Mouse (Mus musculus): ENCODE measurements around the gene Tmem131l. TPM values are rescaled to one million over a fixed set of nuclear protein-coding genes. Genes with fewer than 3 reads are reported as not detected.

Tmem131l gene
- polyA plus RNA-seq, 1 experiment from 2014 or later: 22.4 TPM

DNA sequence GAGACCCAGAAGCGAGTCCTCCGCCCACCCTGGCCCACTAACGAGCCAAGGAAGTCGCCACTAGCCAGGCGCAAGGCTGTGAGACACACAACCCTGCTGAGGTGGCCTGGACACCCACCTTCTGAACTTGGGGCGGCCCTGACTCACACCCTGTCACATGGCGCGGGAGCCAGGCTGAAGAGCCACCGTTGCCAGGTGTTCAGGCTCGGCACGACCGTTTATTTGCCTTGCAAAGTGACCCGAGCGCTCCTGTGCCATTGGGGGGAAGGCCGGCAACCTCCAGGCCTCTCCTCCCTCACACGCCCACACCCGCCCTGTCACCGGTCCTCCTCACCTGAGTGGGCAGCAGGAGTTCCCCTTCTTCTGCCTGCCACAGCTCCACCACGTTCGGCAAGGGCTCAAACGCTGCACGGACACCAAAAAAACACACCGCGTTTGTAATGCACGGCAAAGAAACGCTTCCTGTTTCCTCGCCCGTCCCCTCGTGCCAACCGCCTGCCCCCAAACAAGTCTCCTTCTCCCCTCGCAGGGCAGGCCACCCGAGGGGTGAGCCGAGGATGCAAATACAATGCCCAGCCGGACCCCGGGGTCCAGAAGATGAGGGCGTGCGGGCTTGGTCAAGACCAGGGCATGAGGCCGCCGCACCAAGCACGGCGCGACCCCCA, 862 bp downstream of the Tmem131l start:
- Histone ChIP-seq H3K4me1 (replicated peaks; ENCODE audit: insufficient read depth, low read length) (peaks cover 8% of the 10 kb centered on the region), H3K27ac (peak overlapping the region; percentile 90), H3K4me2 (ENCODE audit: low read length) (peak overlapping the region; percentile 96), H3K36me3 (ENCODE audit: insufficient read depth, low read length) (no peaks in the 10 kb centered on the region), H3K27me3 (ENCODE audit: insufficient read depth, low read length) (no peaks in the 10 kb centered on the region), H3K9ac (ENCODE audit: low read depth, low read length) (peak overlapping the region; percentile 87), H3K4me3 (replicated peaks; ENCODE audit: low read depth, low read length) (peak overlapping the region; percentile 93), H3K9me3 (replicated peaks; ENCODE audit: low read length) (no peaks in the 10 kb centered on the region)
- ATAC-seq (replicated peaks; ENCODE audit: low FRiP score, low read depth) (peak; percentile 58; the same call in 1 of the 2 replicates), DNase-seq (ENCODE audit: low spot score) (peak; percentile 59)
- TF ChIP-seq CTCF (IDR thresholded peaks at IDR 0.05; ENCODE audit: low read depth): no peak
- under 1% methylated on average over 42 of the region's 42 CpGs for WGBS

GRCm38 (mm10) chr3:84038126-84038525, 1.8 kb downstream of the Tmem131l start:
- H3K9me3 ChIP-seq (replicated peaks; ENCODE audit: low read length): no peaks in the 10 kb centered on the region
- no peaks in the 10 kb centered on the region for H3K36me3 ChIP-seq (ENCODE audit: insufficient read depth, low read length)
- ATAC-seq (replicated peaks; ENCODE audit: low FRiP score, low read depth): no peak
- 23% methylated on average over 1 of the region's 1 CpGs for WGBS
- no peak overlapping the region for H3K9ac ChIP-seq (ENCODE audit: low read depth, low read length)
- peaks cover 8% of the 10 kb centered on the region for H3K4me1 ChIP-seq (replicated peaks; ENCODE audit: insufficient read depth, low read length)
- peak overlapping the region; percentile 96 for H3K4me2 ChIP-seq (ENCODE audit: low read length)
- peak overlapping the region; percentile 93; the same call in 1 of the 2 replicates for H3K4me3 ChIP-seq (replicated peaks; ENCODE audit: low read depth, low read length)
- no peak overlapping the region for H3K27ac ChIP-seq
- TF ChIP-seq CTCF (IDR thresholded peaks at IDR 0.05; ENCODE audit: low read depth): no peak
- DNase-seq (ENCODE audit: low spot score): no peak
- no peaks in the 10 kb centered on the region for H3K27me3 ChIP-seq (ENCODE audit: insufficient read depth, low read length)

- WGBS: 85% methylated on average over 3 of the region's 3 CpGs
- H3K27me3 ChIP-seq (ENCODE audit: insufficient read depth, low read length): no peaks in the 10 kb centered on the region
These were observed 2.4 kb downstream of the Tmem131l start for GRCm38 (mm10) chr3:84037536-84037935.

DNA sequence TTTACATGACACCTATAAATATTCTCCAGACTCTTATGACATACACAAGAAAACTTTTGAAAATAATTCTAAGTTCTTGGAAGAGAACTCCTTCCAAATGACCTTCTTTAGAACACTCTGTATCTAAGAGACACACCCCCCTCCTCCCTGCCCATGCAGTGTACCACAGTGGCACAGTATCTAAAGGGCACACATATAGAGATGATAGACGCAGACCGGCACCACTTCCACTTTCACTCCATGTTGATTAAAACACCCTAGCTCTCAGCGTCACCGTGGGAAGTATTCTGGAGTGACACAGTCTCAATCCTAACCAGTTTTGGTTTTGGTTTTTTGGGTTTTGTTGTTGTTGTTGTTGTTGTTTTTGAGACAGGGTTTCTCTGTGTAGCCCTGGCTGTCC, 3.1 kb downstream of the Tmem131l start:
- no peak overlapping the region for H3K4me3 ChIP-seq (replicated peaks; ENCODE audit: low read depth, low read length)
- no peak overlapping the region for H3K9ac ChIP-seq (ENCODE audit: low read depth, low read length)
- no peaks in the 10 kb centered on the region for H3K9me3 ChIP-seq (replicated peaks; ENCODE audit: low read length)
- TF ChIP-seq CTCF (IDR thresholded peaks at IDR 0.05; ENCODE audit: low read depth): no peak
- WGBS: 86% methylated on average over 4 of the region's 4 CpGs
- no peak overlapping the region for H3K4me2 ChIP-seq (ENCODE audit: low read length)
- H3K27me3 ChIP-seq (ENCODE audit: insufficient read depth, low read length): no peaks in the 10 kb centered on the region
- no peak for DNase-seq (ENCODE audit: low spot score)
- H3K27ac ChIP-seq: no peak overlapping the region
- H3K36me3 ChIP-seq (ENCODE audit: insufficient read depth, low read length): no peaks in the 10 kb centered on the region
- ATAC-seq (replicated peaks; ENCODE audit: low FRiP score, low read depth): no peak
- H3K4me1 ChIP-seq (replicated peaks; ENCODE audit: insufficient read depth, low read length): peaks cover 8% of the 10 kb centered on the region

More at GRCm38 (mm10) chr3:84037536-84037935, 2.4 kb downstream of the Tmem131l start:
- ATAC-seq (replicated peaks; ENCODE audit: low FRiP score, low read depth): no peak
- H3K4me2 ChIP-seq (ENCODE audit: low read length): no peak overlapping the region
- peaks cover 8% of the 10 kb centered on the region for H3K4me1 ChIP-seq (replicated peaks; ENCODE audit: insufficient read depth, low read length)
- no peak for DNase-seq (ENCODE audit: low spot score)
- H3K9me3 ChIP-seq (replicated peaks; ENCODE audit: low read length): no peaks in the 10 kb centered on the region
- H3K4me3 ChIP-seq (replicated peaks; ENCODE audit: low read depth, low read length): no peak overlapping the region
- no peaks in the 10 kb centered on the region for H3K36me3 ChIP-seq (ENCODE audit: insufficient read depth, low read length)
- H3K27ac ChIP-seq: no peak overlapping the region
- TF ChIP-seq CTCF (IDR thresholded peaks at IDR 0.05; ENCODE audit: low read depth): no peak
- no peak overlapping the region for H3K9ac ChIP-seq (ENCODE audit: low read depth, low read length)

DNA sequence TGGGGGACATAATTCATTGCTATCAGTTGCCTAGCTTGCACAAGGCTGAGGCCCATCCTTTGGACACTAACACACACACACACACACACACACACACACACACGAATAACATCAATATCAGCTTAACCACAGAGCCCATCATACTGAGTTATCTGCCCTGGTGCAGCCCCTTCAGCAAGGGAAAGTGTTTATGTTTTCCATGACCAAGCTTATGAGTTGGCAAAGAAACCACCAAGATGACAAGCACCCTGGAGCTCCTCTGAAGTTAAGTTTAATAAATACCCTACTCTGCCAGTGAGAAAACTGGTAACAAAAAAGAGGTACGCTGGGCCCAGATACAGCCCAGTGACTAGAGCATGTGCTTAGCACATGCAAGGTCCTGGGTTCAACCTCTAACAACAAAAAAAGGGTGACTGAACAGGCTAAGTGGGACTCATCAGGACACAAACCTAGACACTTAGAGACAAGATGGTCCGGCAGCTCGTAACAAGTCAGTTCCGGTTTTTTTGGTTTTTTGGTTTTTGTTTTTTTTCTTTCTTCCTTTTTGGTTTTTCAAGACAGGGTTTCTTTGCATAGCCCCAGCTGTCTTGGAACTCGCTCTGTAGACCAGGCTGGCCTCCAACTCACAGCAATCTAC, 4.1 kb downstream of the Tmem131l start:
- H3K27ac ChIP-seq: no peak overlapping the region
- H3K4me1 ChIP-seq (replicated peaks; ENCODE audit: insufficient read depth, low read length): peaks cover 8% of the 10 kb centered on the region
- H3K9me3 ChIP-seq (replicated peaks; ENCODE audit: low read length): no peaks in the 10 kb centered on the region
- H3K27me3 ChIP-seq (ENCODE audit: insufficient read depth, low read length): no peaks in the 10 kb centered on the region
- WGBS: 95% methylated on average over 6 of the region's 6 CpGs
- no peak overlapping the region for H3K4me3 ChIP-seq (replicated peaks; ENCODE audit: low read depth, low read length)
- H3K9ac ChIP-seq (ENCODE audit: low read depth, low read length): no peak overlapping the region
- DNase-seq (ENCODE audit: low spot score) (no peak), ATAC-seq (replicated peaks; ENCODE audit: low FRiP score, low read depth) (no peak)
- TF ChIP-seq CTCF (IDR thresholded peaks at IDR 0.05; ENCODE audit: low read depth): no peak
- no peak overlapping the region for H3K4me2 ChIP-seq (ENCODE audit: low read length)
- H3K36me3 ChIP-seq (ENCODE audit: insufficient read depth, low read length): peaks cover 3% of the 10 kb centered on the region; the same call in 1 of the 2 replicates

- ATAC-seq (replicated peaks; ENCODE audit: low FRiP score, low read depth): no peak
- no peaks in the 10 kb centered on the region for H3K9me3 ChIP-seq (replicated peaks; ENCODE audit: low read length)
- peaks cover 8% of the 10 kb centered on the region; the same call in 1 of the 2 replicates for H3K4me1 ChIP-seq (replicated peaks; ENCODE audit: insufficient read depth, low read length)
- no peak overlapping the region for H3K4me3 ChIP-seq (replicated peaks; ENCODE audit: low read depth, low read length)
- WGBS: 80% methylated on average over 5 of the region's 5 CpGs
- H3K27ac ChIP-seq: no peak overlapping the region
- no peak for DNase-seq (ENCODE audit: low spot score)
- no peak overlapping the region for H3K9ac ChIP-seq (ENCODE audit: low read depth, low read length)
- TF ChIP-seq CTCF (IDR thresholded peaks at IDR 0.05; ENCODE audit: low read depth): no peak
- H3K4me2 ChIP-seq (ENCODE audit: low read length): no peak overlapping the region
- peaks cover 7% of the 10 kb centered on the region; the same call in 1 of the 2 replicates for H3K36me3 ChIP-seq (ENCODE audit: insufficient read depth, low read length)
- H3K27me3 ChIP-seq (ENCODE audit: insufficient read depth, low read length): no peaks in the 10 kb centered on the region
These were observed 5.7 kb downstream of the Tmem131l start for GRCm38 (mm10) chr3:84034115-84034780.
